Mouse (Mus musculus) ES-Bruce4 (cell line): Measurements from ENCODE around the gene Marco. TPM values are rescaled to one million over a fixed set of nuclear protein-coding genes. Genes with fewer than 3 reads are reported as not detected.
A peak's percentile ranks its signal among the peaks of the same experiment; 100 is the strongest.

Experiments
- H3K27ac ChIP-seq: 2 replicates; pipeline ENCODE4 v1.5.1; 2012; ENCODE audit warnings: low read length, inconsistent platforms; ENCODE audit not compliant: insufficient read depth
- H3K27me3 ChIP-seq: 2 replicates; pipeline ENCODE4 v1.6.1; 2012; ENCODE audit warnings: mild to moderate bottlenecking, low read length, inconsistent platforms; ENCODE audit not compliant: control insufficient read depth, poor library complexity, insufficient read depth, severe bottlenecking
- H3K36me3 ChIP-seq: 2 replicates; pipeline ENCODE4 v1.6.1; 2012; ENCODE audit warnings: inconsistent platforms, mild to moderate bottlenecking, low read length, moderate library complexity; ENCODE audit not compliant: control insufficient read depth, poor library complexity, insufficient read depth, severe bottlenecking
- H3K4me1 ChIP-seq: one replicate; pipeline ENCODE4 v1.8.1; 2011; ENCODE audit warnings: low read length; ENCODE audit not compliant: control insufficient read depth, insufficient read depth
- H3K4me3 ChIP-seq: 2 replicates; pipeline ENCODE4 v1.5.1; 2011; ENCODE audit warnings: low read depth, mild to moderate bottlenecking, low read length
- H3K9ac ChIP-seq: 2 replicates; pipeline ENCODE4 v1.6.1; 2012; ENCODE audit warnings: low read depth, mild to moderate bottlenecking, inconsistent platforms; ENCODE audit not compliant: poor library complexity, severe bottlenecking
- H3K9me3 ChIP-seq: replicated peaks from 2 replicates; pipeline ENCODE4 v1.6.1; 2012; ENCODE audit warnings: mild to moderate bottlenecking, low read length, inconsistent platforms; ENCODE audit not compliant: control insufficient read depth, poor library complexity, insufficient read depth, severe bottlenecking
- CTCF ChIP-seq: IDR thresholded peaks from one replicate; pipeline ENCODE4 v1.8.1; 2011; ENCODE audit warnings: low read depth, low read length
- EP300 ChIP-seq: IDR thresholded peaks from 2 replicates; pipeline ENCODE4 v1.6.1; 2011; ENCODE audit warnings: low read depth, low read length; ENCODE audit not compliant: insufficient read depth
- POLR2A ChIP-seq: IDR thresholded peaks from one replicate; pipeline ENCODE4 v1.8.1; 2011; ENCODE audit warnings: low read length; ENCODE audit not compliant: insufficient read depth
- polyA plus RNA-seq: library from polyadenylated mRNA; stranded (reverse); fragments of >200 nt; gene quantifications from 2 replicates; pipeline ENCODE4 v1.2.4, GENCODE M21; 2011; ENCODE audit warnings: low read depth; ENCODE audit not compliant: missing spikeins, insufficient read depth, insufficient read length

The Marco gene
- polyA plus RNA-seq, 1 experiment, result not detected

- Histone ChIP-seq H3K4me3 (no peak overlapping the region), H3K9ac (no peak overlapping the region), H3K9me3 (no peaks in the 10 kb centered on the region), H3K27me3 (no peaks in the 10 kb centered on the region), H3K4me1 (no peaks in the 10 kb centered on the region), H3K27ac (no peak overlapping the region), H3K36me3 (no peaks in the 10 kb centered on the region)
- TF ChIP-seq POLR2A (no peak), CTCF (no peak), EP300 (no peak)
Measured at GRCm38 (mm10) chr1:120498036-120498435, 6.8 kb downstream of the Marco start.

DNA sequence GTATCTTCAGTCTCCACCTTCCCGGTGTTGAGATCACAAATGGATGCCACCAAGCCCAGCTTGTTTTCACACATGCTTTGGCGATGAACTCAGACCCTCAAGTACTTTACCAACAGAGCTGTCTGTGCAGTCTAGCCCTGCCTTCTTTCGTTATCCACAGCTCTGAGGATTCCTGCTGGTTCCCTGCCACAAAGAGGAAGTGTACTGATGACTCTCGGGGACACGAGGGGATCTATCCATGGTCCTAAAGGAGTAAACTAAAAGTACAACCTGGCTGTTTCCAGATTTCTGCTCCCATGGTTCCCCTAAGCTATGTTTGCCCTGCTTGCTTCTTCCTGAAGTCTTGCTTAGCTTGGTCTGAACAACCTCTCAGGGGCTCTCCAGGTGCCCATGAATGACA is 23.9 kb downstream of the Marco start:
- Histone ChIP-seq H3K36me3 (no peaks in the 10 kb centered on the region), H3K27ac (no peak overlapping the region), H3K9me3 (no peaks in the 10 kb centered on the region), H3K4me3 (no peak overlapping the region), H3K4me1 (no peaks in the 10 kb centered on the region), H3K27me3 (no peaks in the 10 kb centered on the region), H3K9ac (no peak overlapping the region)
- no peak for TF ChIP-seq EP300
- TF ChIP-seq POLR2A, result no peak
- TF ChIP-seq CTCF, result no peak

- Histone ChIP-seq H3K9ac (no peak overlapping the region), H3K27me3 (no peaks in the 10 kb centered on the region), H3K36me3 (no peaks in the 10 kb centered on the region), H3K27ac (no peak overlapping the region), H3K4me1 (no peaks in the 10 kb centered on the region), H3K9me3 (no peaks in the 10 kb centered on the region), H3K4me3 (no peak overlapping the region)
- TF ChIP-seq CTCF (no peak), EP300 (no peak), POLR2A (no peak)
Measured at GRCm38 (mm10) chr1:120474825-120475224, 30.0 kb downstream of the Marco start.

- Histone ChIP-seq H3K27ac (no peak overlapping the region), H3K36me3 (no peaks in the 10 kb centered on the region), H3K4me1 (no peaks in the 10 kb centered on the region), H3K9ac (no peak overlapping the region), H3K4me3 (no peak overlapping the region), H3K9me3 (no peaks in the 10 kb centered on the region), H3K27me3 (no peaks in the 10 kb centered on the region)
- TF ChIP-seq EP300, result no peak
- peak; percentile 76 for TF ChIP-seq CTCF
Measured at GRCm38 (mm10) chr1:120468891-120469290, 35.9 kb downstream of the Marco start.

GRCm38 (mm10) chr1:120467323-120467722 is 37.5 kb downstream of the Marco start:
- no peaks in the 10 kb centered on the region for H3K36me3 ChIP-seq
- H3K4me3 ChIP-seq, result no peak overlapping the region
- no peak overlapping the region for H3K27ac ChIP-seq
- TF ChIP-seq CTCF (no peak), EP300 (no peak), POLR2A (no peak)
- H3K27me3 ChIP-seq, result no peaks in the 10 kb centered on the region
- no peaks in the 10 kb centered on the region for H3K4me1 ChIP-seq
- no peak overlapping the region for H3K9ac ChIP-seq
- H3K9me3 ChIP-seq, result no peaks in the 10 kb centered on the region

GRCm38 (mm10) chr1:120466751-120467150 is 38.1 kb downstream of the Marco start:
- no peak for TF ChIP-seq EP300
- no peak for TF ChIP-seq CTCF
- Histone ChIP-seq H3K9ac (no peak overlapping the region), H3K9me3 (no peaks in the 10 kb centered on the region), H3K27ac (no peak overlapping the region), H3K27me3 (no peaks in the 10 kb centered on the region), H3K4me1 (no peaks in the 10 kb centered on the region), H3K4me3 (no peak overlapping the region), H3K36me3 (no peaks in the 10 kb centered on the region)

- Histone ChIP-seq H3K4me3 (no peak overlapping the region), H3K36me3 (no peaks in the 10 kb centered on the region), H3K27me3 (no peaks in the 10 kb centered on the region), H3K27ac (no peak overlapping the region), H3K9ac (no peak overlapping the region), H3K9me3 (no peaks in the 10 kb centered on the region), H3K4me1 (no peaks in the 10 kb centered on the region)
- TF ChIP-seq EP300 (no peak), CTCF (no peak), POLR2A (no peak)
Measured at GRCm38 (mm10) chr1:120459032-120459431, 45.8 kb downstream of the Marco start.
